Mouse (Mus musculus) intestine, embryonic 15.5 days (tissue): ENCODE data around the gene Rnf217. TPM values are rescaled to one million over a fixed set of nuclear protein-coding genes. Genes with fewer than 3 reads are reported as not detected.

Experiments used
- ATAC-seq: fragments of 200-750 bp; cut with Nextera tagmentation; 2 replicates; pipeline ENCODE4 v1.8.0; 2017; ENCODE audit warnings: moderate TSS enrichment, moderate library complexity
- H3K27ac ChIP-seq: fragments of 300-500 bp; sonication (generic); 2 replicates; pipeline ENCODE4 v1.5.1; 2015; ENCODE audit warnings: mild to moderate bottlenecking, inconsistent platforms
- H3K27me3 ChIP-seq: fragments of 300-500 bp; sonication (generic); replicated peaks from 2 replicates; pipeline ENCODE4 v1.6.1; 2015; ENCODE audit warnings: inconsistent platforms
- H3K36me3 ChIP-seq: fragments of 300-500 bp; sonication (generic); 2 replicates; pipeline ENCODE4 v1.6.1; 2015; ENCODE audit warnings: inconsistent platforms
- H3K4me1 ChIP-seq: fragments of 300-500 bp; sonication (generic); replicated peaks from 2 replicates; pipeline ENCODE4 v1.6.1; 2015; ENCODE audit warnings: inconsistent platforms
- H3K4me2 ChIP-seq: fragments of 300-500 bp; sonication (generic); replicated peaks from 2 replicates; pipeline ENCODE4 v1.6.1; 2015; ENCODE audit warnings: mild to moderate bottlenecking, inconsistent platforms
- H3K4me3 ChIP-seq: fragments of 300-500 bp; sonication (generic); replicated peaks from 2 replicates; pipeline ENCODE4 v1.5.1; 2015; ENCODE audit warnings: inconsistent platforms
- H3K9ac ChIP-seq: fragments of 300-500 bp; sonication (generic); 2 replicates; pipeline ENCODE4 v1.6.1; 2015; ENCODE audit warnings: inconsistent platforms
- H3K9me3 ChIP-seq: fragments of 300-500 bp; sonication (generic); 2 replicates; pipeline ENCODE4 v1.6.1; 2016; ENCODE audit warnings: inconsistent platforms
- WGBS: fragments of 180-500 bp; shearing (Covaris S2); methylation state at CpG from one replicate; pipeline ENCODE4 v1.1.7; 2015; 5-methylcytosine and 5-hydroxymethylcytosine counted together
- polyA plus RNA-seq: library from polyadenylated mRNA; unstranded; fragments of >200 nt; fragmentation: Nextera tagmentation; extraction: Ambion mirVana; gene quantifications from 2 replicates; pipeline ENCODE4 v1.2.1, GENCODE M21; 2015

Rnf217 gene
- polyA plus RNA-seq, 1 experiment from 2014 or later, result 1.5 TPM

GRCm38 (mm10) chr10:31596804-31597203 is 12.2 kb downstream of the Rnf217 start:
- H3K4me1 ChIP-seq, result peaks cover 18% of the 10 kb centered on the region
- no peak overlapping the region for H3K9ac ChIP-seq
- no peaks in the 10 kb centered on the region for H3K9me3 ChIP-seq
- H3K4me2 ChIP-seq, result no peak overlapping the region
- H3K27me3 ChIP-seq, result no peaks in the 10 kb centered on the region
- no peaks in the 10 kb centered on the region for H3K36me3 ChIP-seq
- no peak overlapping the region for H3K27ac ChIP-seq
- ATAC-seq, result no peak; the same call in 1 of the 2 replicates
- WGBS, result 69% methylated on average over 4 of the region's 4 CpGs
- no peak overlapping the region for H3K4me3 ChIP-seq

- Histone ChIP-seq H3K36me3 (no peaks in the 10 kb centered on the region), H3K4me3 (no peak overlapping the region), H3K27ac (no peak overlapping the region), H3K27me3 (no peaks in the 10 kb centered on the region), H3K9me3 (no peaks in the 10 kb centered on the region), H3K4me2 (no peak overlapping the region), H3K4me1 (peaks cover 18% of the 10 kb centered on the region), H3K9ac (no peak overlapping the region)
- no peak for ATAC-seq
- 84% methylated on average over 4 of the region's 4 CpGs for WGBS
Measured at GRCm38 (mm10) chr10:31595326-31595725, 13.7 kb downstream of the Rnf217 start.

- peak; percentile 85 for ATAC-seq
- H3K9me3 ChIP-seq, result no peaks in the 10 kb centered on the region
- 26% methylated on average over 9 of the region's 9 CpGs for WGBS
- no peaks in the 10 kb centered on the region for H3K27me3 ChIP-seq
- no peak overlapping the region for H3K9ac ChIP-seq
- H3K4me1 ChIP-seq, result peaks cover 18% of the 10 kb centered on the region
- no peaks in the 10 kb centered on the region for H3K36me3 ChIP-seq
- no peak overlapping the region for H3K4me3 ChIP-seq
- no peak overlapping the region for H3K4me2 ChIP-seq
- H3K27ac ChIP-seq, result no peak overlapping the region
Measured at GRCm38 (mm10) chr10:31592741-31593524, 16.1 kb downstream of the Rnf217 start.

- Histone ChIP-seq H3K9ac (no peak overlapping the region), H3K27ac (no peak overlapping the region), H3K27me3 (no peaks in the 10 kb centered on the region), H3K4me1 (peaks cover 18% of the 10 kb centered on the region), H3K4me3 (no peak overlapping the region), H3K36me3 (no peaks in the 10 kb centered on the region), H3K4me2 (no peak overlapping the region), H3K9me3 (no peaks in the 10 kb centered on the region)
- ATAC-seq, result peak; percentile 68
- WGBS, result 34% methylated on average over 3 of the region's 3 CpGs
Measured at GRCm38 (mm10) chr10:31592095-31592740, 16.8 kb downstream of the Rnf217 start.

DNA sequence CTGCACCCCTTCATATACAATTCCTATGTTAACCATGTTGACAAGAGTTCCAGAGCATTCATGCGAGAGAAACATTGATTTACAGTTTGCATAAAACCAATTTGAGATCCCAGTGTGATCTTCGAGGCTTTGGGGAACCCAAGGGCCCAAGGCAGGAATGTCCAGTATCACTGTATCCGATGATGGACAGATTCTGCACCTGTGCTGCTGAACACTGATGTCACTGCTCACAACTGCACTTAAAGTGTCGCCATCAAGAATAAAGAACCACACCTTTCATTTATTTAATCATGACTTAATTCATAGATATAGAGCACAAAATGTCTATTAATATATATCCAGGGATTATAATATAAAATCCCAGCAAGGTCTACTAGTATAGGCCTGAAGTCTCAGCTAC is 28.3 kb downstream of the Rnf217 start:
- H3K27ac ChIP-seq, result no peak overlapping the region
- WGBS, result 86% methylated on average over 4 of the region's 4 CpGs
- no peaks in the 10 kb centered on the region for H3K36me3 ChIP-seq
- H3K9ac ChIP-seq, result no peak overlapping the region
- no peaks in the 10 kb centered on the region for H3K27me3 ChIP-seq
- no peaks in the 10 kb centered on the region for H3K9me3 ChIP-seq
- ATAC-seq, result no peak
- no peaks in the 10 kb centered on the region for H3K4me1 ChIP-seq
- H3K4me2 ChIP-seq, result no peak overlapping the region
- H3K4me3 ChIP-seq, result no peak overlapping the region

GRCm38 (mm10) chr10:31580073-31580472 is 28.9 kb downstream of the Rnf217 start:
- H3K36me3 ChIP-seq, result no peaks in the 10 kb centered on the region
- H3K4me2 ChIP-seq, result no peak overlapping the region
- no peak overlapping the region for H3K27ac ChIP-seq
- no peaks in the 10 kb centered on the region for H3K27me3 ChIP-seq
- H3K4me1 ChIP-seq, result no peaks in the 10 kb centered on the region
- 96% methylated on average over 1 of the region's 1 CpGs for WGBS
- no peak for ATAC-seq
- H3K9me3 ChIP-seq, result no peaks in the 10 kb centered on the region
- H3K9ac ChIP-seq, result no peak overlapping the region
- no peak overlapping the region for H3K4me3 ChIP-seq

DNA sequence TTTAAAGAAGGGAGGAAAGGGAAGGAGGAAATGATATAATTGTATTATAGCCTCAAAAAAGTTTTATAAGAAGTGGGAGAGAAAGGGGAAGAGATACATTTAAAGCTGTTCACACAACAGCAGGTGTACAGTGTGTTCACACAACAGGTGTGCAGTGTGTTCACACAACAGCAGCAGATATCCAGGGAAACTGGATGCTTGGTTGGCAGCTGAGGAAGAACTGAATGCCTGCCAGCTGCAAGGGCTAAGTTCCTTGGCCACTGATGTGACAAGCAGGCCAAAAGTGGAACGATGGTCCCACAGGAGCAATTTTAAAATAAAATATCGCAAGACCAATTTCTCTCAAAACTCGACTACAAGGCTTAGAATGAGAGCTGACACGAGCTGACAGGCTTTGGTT is 35.7 kb downstream of the Rnf217 start:
- Histone ChIP-seq H3K27ac (no peak overlapping the region), H3K27me3 (no peaks in the 10 kb centered on the region), H3K4me3 (no peak overlapping the region), H3K9ac (no peak overlapping the region), H3K4me1 (no peaks in the 10 kb centered on the region), H3K4me2 (no peak overlapping the region), H3K36me3 (no peaks in the 10 kb centered on the region), H3K9me3 (no peaks in the 10 kb centered on the region)
- ATAC-seq, result no peak
- WGBS, result 95% methylated on average over 4 of the region's 4 CpGs

DNA sequence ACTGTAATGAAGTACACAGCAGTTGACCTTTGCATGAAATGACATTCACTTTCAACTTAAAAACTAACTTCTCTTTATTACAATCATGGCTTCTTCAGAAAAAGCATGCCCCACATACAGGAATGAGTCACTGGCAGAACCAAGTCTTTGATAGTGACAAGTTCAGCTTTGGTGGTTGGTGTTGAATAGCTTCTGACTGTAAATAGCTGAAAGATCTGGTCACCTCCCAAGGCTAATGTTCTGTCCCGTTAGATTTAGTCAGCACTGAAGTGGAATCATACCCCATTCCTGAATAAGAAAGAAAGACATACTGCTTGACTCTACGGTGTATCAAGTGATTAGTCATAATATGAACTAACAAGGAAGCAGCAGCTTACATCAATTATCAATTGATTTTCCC is 51.7 kb downstream of the Rnf217 start:
- no peak for ATAC-seq
- Histone ChIP-seq H3K9ac (no peak overlapping the region), H3K27ac (no peak overlapping the region), H3K9me3 (no peaks in the 10 kb centered on the region), H3K4me1 (no peaks in the 10 kb centered on the region), H3K27me3 (no peaks in the 10 kb centered on the region), H3K4me3 (no peak overlapping the region), H3K4me2 (no peak overlapping the region), H3K36me3 (no peaks in the 10 kb centered on the region)
- WGBS, result 92% methylated on average over 2 of the region's 2 CpGs

GRCm38 (mm10) chr10:31555433-31555960 is 53.5 kb downstream of the Rnf217 start:
- no peak overlapping the region for H3K4me3 ChIP-seq
- no peaks in the 10 kb centered on the region for H3K36me3 ChIP-seq
- no peaks in the 10 kb centered on the region for H3K9me3 ChIP-seq
- ATAC-seq, result no peak
- no peak overlapping the region for H3K4me2 ChIP-seq
- no peak overlapping the region for H3K27ac ChIP-seq
- WGBS, result 88% methylated on average over 6 of the region's 6 CpGs
- H3K27me3 ChIP-seq, result no peaks in the 10 kb centered on the region
- H3K4me1 ChIP-seq, result no peaks in the 10 kb centered on the region
- H3K9ac ChIP-seq, result no peak overlapping the region

GRCm38 (mm10) chr10:31553302-31553701 is 55.7 kb downstream of the Rnf217 start:
- Histone ChIP-seq H3K4me3 (no peak overlapping the region), H3K4me2 (no peak overlapping the region), H3K9me3 (no peaks in the 10 kb centered on the region), H3K36me3 (no peaks in the 10 kb centered on the region), H3K27ac (no peak overlapping the region), H3K4me1 (no peaks in the 10 kb centered on the region), H3K27me3 (no peaks in the 10 kb centered on the region), H3K9ac (no peak overlapping the region)
- no peak for ATAC-seq
- WGBS, result 84% methylated on average over 4 of the region's 4 CpGs

- no peaks in the 10 kb centered on the region for H3K9me3 ChIP-seq
- WGBS, result 78% methylated on average over 7 of the region's 7 CpGs
- no peak for ATAC-seq
- no peaks in the 10 kb centered on the region for H3K36me3 ChIP-seq
- H3K27me3 ChIP-seq, result no peaks in the 10 kb centered on the region
- H3K4me1 ChIP-seq, result no peaks in the 10 kb centered on the region
- no peak overlapping the region for H3K9ac ChIP-seq
- no peak overlapping the region for H3K4me3 ChIP-seq
- no peak overlapping the region for H3K27ac ChIP-seq
- no peak overlapping the region for H3K4me2 ChIP-seq
Measured at GRCm38 (mm10) chr10:31551850-31552249, 57.1 kb downstream of the Rnf217 start.

DNA sequence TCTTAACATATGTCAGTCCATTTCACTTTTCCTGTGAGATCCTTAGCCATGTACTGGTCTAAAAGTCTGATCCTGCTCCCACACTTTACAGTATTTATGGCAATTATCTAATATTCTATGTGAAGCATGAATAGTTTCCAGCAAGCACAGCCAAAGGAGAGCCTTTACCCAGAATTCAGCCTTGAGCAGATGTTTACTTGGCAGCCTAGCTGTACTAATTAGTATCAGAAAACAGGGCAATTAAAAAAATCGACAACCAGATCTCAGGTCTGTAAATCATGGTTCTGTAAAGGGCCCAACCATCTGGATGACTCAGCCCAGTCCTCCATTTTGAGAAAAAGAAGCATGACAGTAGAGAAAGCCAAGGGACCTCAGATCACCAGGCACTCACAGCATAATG is 57.6 kb downstream of the Rnf217 start:
- H3K27ac ChIP-seq, result no peak overlapping the region

DNA sequence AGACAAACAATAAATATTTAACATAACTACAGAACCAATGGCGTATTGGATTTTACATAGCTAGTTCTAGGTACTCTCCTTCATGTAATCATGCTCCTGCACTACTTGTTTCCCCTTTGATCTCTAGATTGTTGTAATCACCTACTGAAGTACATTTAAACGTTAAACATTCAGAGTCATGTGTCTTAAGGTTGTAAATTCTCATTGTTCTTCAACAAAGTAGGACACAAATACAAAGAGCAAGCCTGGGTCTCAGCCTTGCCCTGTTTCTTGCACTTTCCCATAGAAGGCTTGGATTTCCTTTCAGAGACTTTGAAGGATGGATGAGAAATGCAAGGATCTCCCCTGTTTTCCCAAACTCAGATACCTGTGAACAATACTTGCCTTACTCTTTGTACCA is 61.8 kb downstream of the Rnf217 start:
- Histone ChIP-seq H3K27ac (no peak overlapping the region), H3K36me3 (no peaks in the 10 kb centered on the region), H3K4me3 (no peak overlapping the region), H3K4me1 (no peaks in the 10 kb centered on the region), H3K27me3 (no peaks in the 10 kb centered on the region), H3K4me2 (no peak overlapping the region), H3K9me3 (no peaks in the 10 kb centered on the region), H3K9ac (no peak overlapping the region)
- WGBS, result 42% methylated on average over 2 of the region's 2 CpGs
- ATAC-seq, result peak; percentile 56

More for the DNA sequence above, 57.6 kb downstream of the Rnf217 start:
- no peak for ATAC-seq
- H3K36me3 ChIP-seq, result no peaks in the 10 kb centered on the region
- H3K27me3 ChIP-seq, result no peaks in the 10 kb centered on the region
- no peaks in the 10 kb centered on the region for H3K9me3 ChIP-seq
- no peaks in the 10 kb centered on the region for H3K4me1 ChIP-seq
- H3K4me2 ChIP-seq, result no peak overlapping the region
- WGBS, result 89% methylated on average over 1 of the region's 1 CpGs
- H3K4me3 ChIP-seq, result no peak overlapping the region
- H3K9ac ChIP-seq, result no peak overlapping the region
